Mouse (Mus musculus): Measurements from ENCODE around the gene Fpr2. TPM values are rescaled to one million over a fixed set of nuclear protein-coding genes. Genes with fewer than 3 reads are reported as not detected.

The Fpr2 gene
- polyA plus RNA-seq, 1 experiment, result 10.9 TPM

- Histone ChIP-seq H3K4me1 (ENCODE audit: control insufficient read depth, insufficient read depth, low read length) (no peaks in the 10 kb centered on the region; the same call in 1 of the 2 replicates), H3K4me3 (replicated peaks; ENCODE audit: extremely low read depth, low read depth, low read length) (no peak overlapping the region)
- no peak for TF ChIP-seq CTCF (IDR thresholded peaks at IDR 0.05; ENCODE audit: insufficient read depth, low read length)
- no peak for TF ChIP-seq POLR2A (IDR thresholded peaks at IDR 0.05; ENCODE audit: borderline replicate concordance, extremely low read depth, low read depth, low read length)
- WGBS, result 32% methylated on average over 55 of the region's 55 CpGs
- no peak for DNase-seq
These were observed 37.5 kb upstream of the Fpr2 start for GRCm38 (mm10) chr17:17849906-17850712.

GRCm38 (mm10) chr17:17855064-17855838 lies 32.4 kb upstream of the Fpr2 start, which contains the start of gene Has1:
Gene Has1 (minus strand): TSS chr17:17855205.
- DNase-seq, result no peak
- no peaks in the 10 kb centered on the region for H3K4me1 ChIP-seq (ENCODE audit: control insufficient read depth, insufficient read depth, low read length)
- WGBS, result 37% methylated on average over 8 of the region's 8 CpGs
- H3K4me3 ChIP-seq (replicated peaks; ENCODE audit: extremely low read depth, low read depth, low read length), result no peak within 1 kb of the TSS
- no peak for TF ChIP-seq CTCF (IDR thresholded peaks at IDR 0.05; ENCODE audit: insufficient read depth, low read length)
- TF ChIP-seq POLR2A (IDR thresholded peaks at IDR 0.05; ENCODE audit: borderline replicate concordance, extremely low read depth, low read depth, low read length), result no peak

- WGBS, result 28% methylated on average over 1 of the region's 1 CpGs
- DNase-seq, result no peak
- H3K4me1 ChIP-seq (ENCODE audit: control insufficient read depth, insufficient read depth, low read length), result no peaks in the 10 kb centered on the region
- TF ChIP-seq CTCF (IDR thresholded peaks at IDR 0.05; ENCODE audit: insufficient read depth, low read length), result no peak
- TF ChIP-seq POLR2A (IDR thresholded peaks at IDR 0.05; ENCODE audit: borderline replicate concordance, extremely low read depth, low read depth, low read length), result no peak
- H3K4me3 ChIP-seq (replicated peaks; ENCODE audit: extremely low read depth, low read depth, low read length), result no peak overlapping the region
These were observed 31.0 kb upstream of the Fpr2 start for GRCm38 (mm10) chr17:17856612-17857011.

GRCm38 (mm10) chr17:17857446-17857845 lies 30.2 kb upstream of the Fpr2 start:
- WGBS, result 86% methylated on average over 1 of the region's 1 CpGs
- no peak for DNase-seq
- TF ChIP-seq CTCF (IDR thresholded peaks at IDR 0.05; ENCODE audit: insufficient read depth, low read length) (no peak), POLR2A (IDR thresholded peaks at IDR 0.05; ENCODE audit: borderline replicate concordance, extremely low read depth, low read depth, low read length) (no peak)
- Histone ChIP-seq H3K4me1 (ENCODE audit: control insufficient read depth, insufficient read depth, low read length) (no peaks in the 10 kb centered on the region), H3K4me3 (replicated peaks; ENCODE audit: extremely low read depth, low read depth, low read length) (no peak overlapping the region)

GRCm38 (mm10) chr17:17860110-17860509 lies 27.5 kb upstream of the Fpr2 start:
- TF ChIP-seq CTCF (IDR thresholded peaks at IDR 0.05; ENCODE audit: insufficient read depth, low read length) (no peak), POLR2A (IDR thresholded peaks at IDR 0.05; ENCODE audit: borderline replicate concordance, extremely low read depth, low read depth, low read length) (no peak)
- no peak for DNase-seq
- 71% methylated on average over 3 of the region's 3 CpGs for WGBS
- H3K4me1 ChIP-seq (ENCODE audit: control insufficient read depth, insufficient read depth, low read length), result no peaks in the 10 kb centered on the region
- H3K4me3 ChIP-seq (replicated peaks; ENCODE audit: extremely low read depth, low read depth, low read length), result no peak overlapping the region

- TF ChIP-seq POLR2A (IDR thresholded peaks at IDR 0.05; ENCODE audit: borderline replicate concordance, extremely low read depth, low read depth, low read length) (no peak), CTCF (IDR thresholded peaks at IDR 0.05; ENCODE audit: insufficient read depth, low read length) (no peak)
- DNase-seq, result no peak
- WGBS, result 15% methylated on average over 1 of the region's 1 CpGs
- Histone ChIP-seq H3K4me3 (replicated peaks; ENCODE audit: extremely low read depth, low read depth, low read length) (no peak overlapping the region), H3K4me1 (ENCODE audit: control insufficient read depth, insufficient read depth, low read length) (no peaks in the 10 kb centered on the region)
These were observed 25.3 kb upstream of the Fpr2 start for GRCm38 (mm10) chr17:17862360-17862759.

GRCm38 (mm10) chr17:17865168-17865567 lies 22.5 kb upstream of the Fpr2 start:
- TF ChIP-seq CTCF (IDR thresholded peaks at IDR 0.05; ENCODE audit: insufficient read depth, low read length) (no peak), POLR2A (IDR thresholded peaks at IDR 0.05; ENCODE audit: borderline replicate concordance, extremely low read depth, low read depth, low read length) (no peak)
- 54% methylated on average over 2 of the region's 2 CpGs for WGBS
- Histone ChIP-seq H3K4me1 (ENCODE audit: control insufficient read depth, insufficient read depth, low read length) (peaks cover 2% of the 10 kb centered on the region; the same call in 1 of the 2 replicates), H3K4me3 (replicated peaks; ENCODE audit: extremely low read depth, low read depth, low read length) (no peak overlapping the region)
- no peak for DNase-seq

- no peak for DNase-seq
- H3K4me3 ChIP-seq (replicated peaks; ENCODE audit: extremely low read depth, low read depth, low read length), result no peak overlapping the region
- no peak for TF ChIP-seq CTCF (IDR thresholded peaks at IDR 0.05; ENCODE audit: insufficient read depth, low read length)
- no peak for TF ChIP-seq POLR2A (IDR thresholded peaks at IDR 0.05; ENCODE audit: borderline replicate concordance, extremely low read depth, low read depth, low read length)
- 69% methylated on average over 11 of the region's 11 CpGs for WGBS
- H3K4me1 ChIP-seq (ENCODE audit: control insufficient read depth, insufficient read depth, low read length), result peaks cover 2% of the 10 kb centered on the region; the same call in 1 of the 2 replicates
These were observed 20.7 kb upstream of the Fpr2 start for GRCm38 (mm10) chr17:17866801-17867469.

GRCm38 (mm10) chr17:17870892-17871550 lies 16.6 kb upstream of the Fpr2 start:
- no peak overlapping the region for H3K4me3 ChIP-seq (replicated peaks; ENCODE audit: extremely low read depth, low read depth, low read length)
- DNase-seq, result no peak
- H3K4me1 ChIP-seq (ENCODE audit: control insufficient read depth, insufficient read depth, low read length), result peaks cover 2% of the 10 kb centered on the region; the same call in 1 of the 2 replicates
- 68% methylated on average over 2 of the region's 2 CpGs for WGBS
- TF ChIP-seq CTCF (IDR thresholded peaks at IDR 0.05; ENCODE audit: insufficient read depth, low read length) (no peak), POLR2A (IDR thresholded peaks at IDR 0.05; ENCODE audit: borderline replicate concordance, extremely low read depth, low read depth, low read length) (no peak)

Measured in lung, adult 2 months (tissue).